Mouse (Mus musculus) hindbrain, embryonic 15.5 days (tissue): ENCODE data around the gene Gm49321. TPM values are rescaled to one million over a fixed set of nuclear protein-coding genes. Genes with fewer than 3 reads are reported as not detected.

ENCODE experiments used
- ATAC-seq: fragments of 200-750 bp; cut with Nextera tagmentation; 2 replicates; pipeline ENCODE4 v1.8.0; 2017; ENCODE audit warnings: low read depth, moderate number of reproducible peaks, moderate TSS enrichment; ENCODE audit not compliant: low FRiP score
- H3K27ac ChIP-seq: fragments of 300-500 bp; sonication (generic); replicated peaks from 2 replicates; pipeline ENCODE4 v1.5.1; 2015; ENCODE audit warnings: mild to moderate bottlenecking, inconsistent platforms
- H3K27me3 ChIP-seq: fragments of 300-500 bp; sonication (generic); 2 replicates; pipeline ENCODE4 v1.6.1; 2015; ENCODE audit warnings: control low read depth, inconsistent platforms
- H3K36me3 ChIP-seq: fragments of 300-500 bp; sonication (generic); 2 replicates; pipeline ENCODE4 v1.6.1; 2015; ENCODE audit warnings: control low read depth, inconsistent platforms
- H3K4me1 ChIP-seq: fragments of 300-500 bp; sonication (generic); replicated peaks from 2 replicates; pipeline ENCODE4 v1.6.1; 2015; ENCODE audit warnings: control low read depth, inconsistent platforms
- H3K4me2 ChIP-seq: fragments of 300-500 bp; sonication (generic); 2 replicates; pipeline ENCODE4 v1.6.1; 2015; ENCODE audit warnings: moderate library complexity, mild to moderate bottlenecking, inconsistent platforms
- H3K4me3 ChIP-seq: fragments of 300-500 bp; sonication (generic); 2 replicates; pipeline ENCODE4 v1.5.1; 2015; ENCODE audit warnings: mild to moderate bottlenecking, inconsistent platforms
- H3K9ac ChIP-seq: fragments of 300-500 bp; sonication (generic); 2 replicates; pipeline ENCODE4 v1.6.1; 2015; ENCODE audit warnings: inconsistent platforms
- H3K9me3 ChIP-seq: fragments of 300-500 bp; sonication (generic); 2 replicates; pipeline ENCODE4 v1.6.1; 2016; ENCODE audit warnings: control low read depth, inconsistent platforms
- WGBS: fragments of 180-500 bp; shearing (Covaris S2); methylation state at CpG from one replicate; pipeline ENCODE4 v1.1.7; 2015; 5-methylcytosine and 5-hydroxymethylcytosine counted together
- polyA plus RNA-seq: library from polyadenylated mRNA; unstranded; fragments of >200 nt; fragmentation: Nextera tagmentation; extraction: Ambion mirVana; gene quantifications from 2 replicates; pipeline ENCODE4 v1.2.1, GENCODE M21; 2015

Gene Gm49321
- polyA plus RNA-seq, 1 experiment from 2014 or later, result 25.4 TPM

DNA sequence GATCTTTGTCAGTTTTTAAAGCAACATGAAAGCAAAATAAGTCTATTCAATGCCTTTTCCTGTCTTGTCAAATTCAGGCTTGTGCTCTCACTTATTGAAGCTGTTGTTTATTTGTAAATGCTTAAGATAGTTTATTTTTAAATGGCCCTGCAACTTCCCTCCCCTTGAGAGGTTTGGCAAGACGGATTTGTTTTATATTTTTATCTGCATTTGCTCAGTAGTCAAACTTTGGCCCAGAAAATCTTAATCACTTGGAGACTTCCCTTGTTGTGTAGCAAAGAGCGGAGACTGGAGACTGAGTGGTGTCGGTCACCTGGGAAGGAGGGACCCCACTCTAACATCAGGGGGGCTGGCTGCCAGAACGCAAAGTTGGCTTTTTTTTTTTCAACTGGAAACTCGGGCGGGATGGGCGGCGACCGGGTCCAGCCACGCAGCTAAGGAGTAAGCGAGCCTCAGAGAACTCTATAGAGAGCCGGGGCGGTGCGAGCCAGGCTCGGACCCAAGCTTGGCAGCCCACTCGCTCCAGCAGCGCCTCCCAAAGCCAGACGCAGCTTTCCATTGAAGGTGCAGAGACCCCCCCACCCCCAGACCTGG, 30.3 kb upstream of the Gm49321 start:
- Histone ChIP-seq H3K27me3 (peaks cover 3% of the 10 kb centered on the region; the same call in 1 of the 2 replicates), H3K4me2 (peak overlapping the region; percentile 77), H3K9me3 (no peaks in the 10 kb centered on the region), H3K9ac (peak overlapping the region; percentile 38), H3K27ac (peak overlapping the region; percentile 99), H3K4me1 (peaks cover 29% of the 10 kb centered on the region), H3K4me3 (peak overlapping the region; percentile 94), H3K36me3 (no peaks in the 10 kb centered on the region)
- peak; percentile 90; the same call in 1 of the 2 replicates for ATAC-seq
- 1% methylated on average over 18 of the region's 18 CpGs for WGBS

DNA sequence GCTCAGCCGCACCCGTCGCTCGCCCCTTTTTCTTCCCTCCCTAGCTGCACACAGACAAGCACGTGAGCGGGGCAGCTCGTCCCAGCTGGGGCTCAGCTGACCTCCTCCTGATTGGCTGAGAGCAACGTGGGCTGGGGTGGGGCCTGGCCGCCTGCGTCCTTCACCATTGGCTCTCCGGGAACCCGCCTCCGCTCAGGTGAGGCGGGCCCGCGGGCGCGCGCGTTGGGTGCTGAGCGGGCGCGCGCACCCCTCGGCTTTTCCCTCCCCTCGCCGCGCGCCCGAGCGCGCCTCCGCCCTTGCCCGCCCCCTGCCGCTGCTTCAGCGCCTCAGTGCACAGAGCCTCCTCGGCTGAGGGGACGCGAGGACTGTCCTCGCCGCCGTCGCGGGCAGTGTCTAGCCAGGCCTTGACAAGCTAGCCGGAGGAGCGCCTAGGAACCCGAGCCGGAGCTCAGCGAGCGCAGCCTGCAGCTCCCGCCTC, 29.7 kb upstream of the Gm49321 start:
- Histone ChIP-seq H3K36me3 (no peaks in the 10 kb centered on the region), H3K9ac (peak overlapping the region; percentile 96), H3K27ac (peak overlapping the region; percentile 99), H3K4me1 (peaks cover 29% of the 10 kb centered on the region), H3K9me3 (no peaks in the 10 kb centered on the region), H3K4me2 (peak overlapping the region; percentile 77), H3K4me3 (peak overlapping the region; percentile 94), H3K27me3 (peaks cover 3% of the 10 kb centered on the region; the same call in 1 of the 2 replicates)
- under 1% methylated on average over 47 of the region's 51 CpGs for WGBS
- peak; percentile 100 for ATAC-seq

DNA sequence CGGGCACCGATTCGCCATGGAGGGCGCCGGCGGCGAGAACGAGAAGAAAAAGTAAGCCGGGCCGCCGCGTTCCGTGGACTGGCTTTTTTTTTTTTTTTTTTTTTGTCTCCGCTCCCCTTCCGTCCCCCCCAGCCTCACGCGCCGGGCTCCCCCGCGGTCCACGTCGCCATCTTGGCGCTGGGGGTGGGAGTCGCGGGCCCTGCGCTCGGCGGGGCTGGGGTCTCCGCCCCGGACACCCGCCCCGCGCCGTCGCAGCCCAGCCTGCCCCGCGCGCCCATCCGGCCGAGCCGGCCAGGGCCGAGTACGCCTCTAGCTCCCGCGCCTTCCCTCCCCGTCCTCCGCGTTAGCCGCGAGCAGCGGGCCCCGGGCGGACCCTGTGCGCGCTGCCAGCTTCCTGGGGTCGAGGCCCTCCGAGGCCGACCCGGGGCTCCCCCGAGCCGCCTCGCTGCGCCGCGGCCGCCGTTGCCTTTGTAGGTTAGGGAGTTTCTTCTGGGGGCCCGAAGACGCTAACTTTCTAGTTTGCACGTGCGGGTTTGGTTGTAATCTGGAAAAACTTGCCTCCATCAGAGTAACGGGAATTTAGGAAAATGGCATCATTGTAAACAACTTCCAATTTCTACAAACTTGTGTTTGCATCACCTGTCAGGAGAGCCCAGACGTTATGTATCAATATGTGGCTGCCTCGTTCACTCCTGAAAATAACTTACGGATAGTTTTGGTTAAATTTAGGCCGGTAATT, 29.0 kb upstream of the Gm49321 start:
- H3K27me3 ChIP-seq, result peaks cover 3% of the 10 kb centered on the region; the same call in 1 of the 2 replicates
- H3K27ac ChIP-seq, result peak overlapping the region; percentile 99
- H3K9me3 ChIP-seq, result no peaks in the 10 kb centered on the region
- peaks cover 29% of the 10 kb centered on the region for H3K4me1 ChIP-seq
- peak; percentile 66 for ATAC-seq
- H3K9ac ChIP-seq, result peak overlapping the region; percentile 96
- WGBS, result under 1% methylated on average over 57 of the region's 76 CpGs
- no peaks in the 10 kb centered on the region for H3K36me3 ChIP-seq
- peak overlapping the region; percentile 94 for H3K4me3 ChIP-seq
- H3K4me2 ChIP-seq, result peak overlapping the region; percentile 77

DNA sequence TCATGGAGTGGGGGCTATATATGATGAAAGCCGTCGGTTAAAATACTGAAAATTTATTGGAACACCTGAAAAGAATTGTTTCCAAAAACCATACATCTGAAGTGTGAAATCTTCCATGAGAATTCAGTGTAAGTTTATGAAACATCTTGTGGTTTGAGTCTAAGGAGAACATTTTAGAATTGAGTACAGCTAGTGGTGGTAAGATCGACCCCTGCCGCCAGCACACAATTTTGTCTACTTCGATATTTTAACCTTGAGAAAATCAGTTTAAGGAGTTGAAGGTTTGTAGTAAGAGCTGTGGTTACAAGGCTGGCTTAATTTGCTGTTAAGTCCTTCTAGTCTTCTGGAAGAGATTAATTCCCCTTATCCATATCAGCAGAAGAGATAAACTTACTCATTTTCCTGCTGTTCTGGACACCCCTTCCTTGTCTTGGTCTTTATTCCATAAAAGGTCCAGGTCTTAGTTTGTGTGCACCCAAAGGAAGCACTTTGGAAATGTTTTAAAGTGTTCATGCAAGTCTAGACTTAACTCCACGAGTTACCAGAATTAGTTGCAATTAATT, 28.4 kb upstream of the Gm49321 start:
- no peak for ATAC-seq
- Histone ChIP-seq H3K27ac (no peak overlapping the region), H3K4me3 (peak overlapping the region; percentile 94), H3K27me3 (peaks cover 3% of the 10 kb centered on the region; the same call in 1 of the 2 replicates), H3K36me3 (no peaks in the 10 kb centered on the region), H3K4me2 (peak overlapping the region; percentile 77), H3K9me3 (no peaks in the 10 kb centered on the region), H3K4me1 (peaks cover 29% of the 10 kb centered on the region), H3K9ac (peak overlapping the region; percentile 96)
- 4% methylated on average over 6 of the region's 6 CpGs for WGBS

DNA sequence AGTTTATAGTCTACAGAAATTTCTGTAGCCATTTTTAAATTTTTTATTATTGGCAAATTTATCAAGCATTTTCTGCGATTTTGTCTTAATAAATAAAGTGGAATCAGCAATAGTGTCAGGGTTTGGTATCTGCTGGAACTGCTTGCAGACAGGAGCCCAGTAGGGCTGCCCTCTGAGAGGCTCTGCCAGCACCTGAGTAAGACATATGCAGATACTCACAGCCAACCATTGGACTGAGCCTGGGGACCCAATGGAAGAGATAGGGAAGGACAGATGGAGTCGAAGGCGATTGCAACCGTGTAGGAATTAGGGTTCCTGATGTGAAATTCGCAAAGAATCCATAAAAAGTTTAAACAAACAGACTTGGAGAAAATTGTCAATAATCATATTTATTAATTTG, 19.0 kb upstream of the Gm49321 start:
- no peak overlapping the region for H3K4me3 ChIP-seq
- H3K9me3 ChIP-seq, result no peaks in the 10 kb centered on the region
- WGBS, result 94% methylated on average over 5 of the region's 5 CpGs
- H3K27ac ChIP-seq, result no peak overlapping the region
- H3K4me2 ChIP-seq, result no peak overlapping the region
- 0 out of 2 replicates have a peak, but pooled peaks cover 6% of the 10 kb centered on the region for H3K4me1 ChIP-seq
- H3K27me3 ChIP-seq, result no peaks in the 10 kb centered on the region
- H3K9ac ChIP-seq, result no peak overlapping the region
- no peaks in the 10 kb centered on the region for H3K36me3 ChIP-seq
- no peak for ATAC-seq

DNA sequence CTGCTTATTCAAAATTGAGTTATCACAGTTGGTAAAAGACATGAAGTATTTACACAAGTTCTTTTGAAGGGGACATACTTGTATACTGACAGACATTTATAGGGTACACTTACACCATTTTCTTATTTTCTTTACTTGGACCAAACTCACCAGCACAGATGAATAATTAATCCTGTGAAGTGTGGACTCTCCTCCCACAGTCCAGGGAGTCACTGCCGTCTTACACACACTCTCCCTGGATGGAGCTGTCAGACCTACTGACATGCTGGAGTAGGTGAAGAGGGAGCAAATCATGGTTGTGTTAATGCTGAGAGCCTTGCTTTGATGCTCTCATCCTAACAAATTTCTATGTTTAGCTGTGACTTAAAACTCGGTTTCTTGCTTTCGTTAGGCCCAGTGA, 7.2 kb upstream of the Gm49321 start:
- no peaks in the 10 kb centered on the region for H3K27me3 ChIP-seq
- H3K9ac ChIP-seq, result no peak overlapping the region
- no peak overlapping the region for H3K27ac ChIP-seq
- no peaks in the 10 kb centered on the region for H3K9me3 ChIP-seq
- 84% methylated on average over 3 of the region's 3 CpGs for WGBS
- ATAC-seq, result no peak
- no peaks in the 10 kb centered on the region for H3K4me1 ChIP-seq
- peaks cover 54% of the 10 kb centered on the region for H3K36me3 ChIP-seq
- no peak overlapping the region for H3K4me2 ChIP-seq
- H3K4me3 ChIP-seq, result no peak overlapping the region

DNA sequence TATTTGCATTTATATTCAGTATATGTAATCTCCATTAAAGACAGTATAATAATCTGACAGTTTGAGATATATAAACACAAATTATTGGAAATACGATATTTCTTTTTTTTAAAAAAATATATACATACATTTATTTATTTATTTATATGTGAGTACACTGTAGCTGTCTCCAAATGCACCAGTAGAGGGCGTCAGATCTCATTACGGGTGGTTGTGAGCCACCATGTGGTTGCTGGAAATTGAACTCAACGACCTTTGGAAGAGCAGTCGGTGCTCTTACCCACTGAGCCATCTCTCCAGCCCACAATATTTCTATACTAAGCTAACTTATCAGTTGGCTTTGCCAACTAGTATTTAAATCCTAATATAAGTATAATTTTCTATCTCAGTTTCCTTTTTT, 6.2 kb upstream of the Gm49321 start:
- Histone ChIP-seq H3K27ac (no peak overlapping the region), H3K4me3 (no peak overlapping the region), H3K4me1 (no peaks in the 10 kb centered on the region), H3K9me3 (no peaks in the 10 kb centered on the region), H3K4me2 (no peak overlapping the region), H3K9ac (no peak overlapping the region), H3K36me3 (peaks cover 59% of the 10 kb centered on the region), H3K27me3 (no peaks in the 10 kb centered on the region)
- ATAC-seq, result no peak
- 61% methylated on average over 5 of the region's 5 CpGs for whole genome bisulfite sequencing

DNA sequence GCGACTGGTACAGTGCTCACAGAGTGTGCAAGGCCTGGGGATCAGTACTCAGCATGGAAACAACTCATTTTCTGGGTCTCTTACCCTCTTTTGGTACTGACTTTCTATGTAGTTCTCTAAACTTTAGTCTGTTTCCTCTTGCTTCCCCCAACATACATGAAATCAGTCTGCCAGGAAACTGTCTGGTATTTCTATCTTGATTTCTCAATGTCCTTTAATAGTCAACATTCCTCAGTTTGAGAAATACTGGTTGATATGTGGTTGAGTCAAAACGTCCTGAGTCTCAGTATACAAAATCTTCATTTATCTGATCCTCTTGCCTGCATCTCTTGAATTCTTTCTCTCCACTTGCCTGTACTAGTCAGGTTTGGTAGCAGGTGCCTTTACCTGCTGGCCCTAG, 2.9 kb upstream of the Gm49321 start:
- Histone ChIP-seq H3K9ac (no peak overlapping the region), H3K4me2 (no peak overlapping the region), H3K9me3 (no peaks in the 10 kb centered on the region), H3K4me1 (no peaks in the 10 kb centered on the region), H3K27me3 (no peaks in the 10 kb centered on the region), H3K36me3 (peaks cover 65% of the 10 kb centered on the region), H3K4me3 (no peak overlapping the region), H3K27ac (no peak overlapping the region)
- no peak for ATAC-seq
- WGBS, result 84% methylated on average over 2 of the region's 2 CpGs

DNA sequence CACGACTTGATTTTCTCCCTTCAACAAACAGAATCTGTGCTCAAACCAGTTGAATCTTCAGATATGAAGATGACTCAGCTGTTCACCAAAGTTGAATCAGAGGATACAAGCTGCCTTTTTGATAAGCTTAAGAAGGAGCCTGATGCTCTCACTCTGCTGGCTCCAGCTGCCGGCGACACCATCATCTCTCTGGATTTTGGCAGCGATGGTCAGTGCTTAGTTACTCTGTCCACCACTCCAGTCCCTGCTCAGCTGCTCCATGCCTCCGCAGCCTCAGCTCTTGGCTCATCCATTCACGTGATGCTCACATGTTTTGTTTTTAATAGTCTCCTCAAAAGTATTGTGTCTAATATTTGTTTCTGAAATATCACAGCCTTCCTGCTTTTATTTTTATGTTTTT, 2.1 kb downstream of the Gm49321 start:
- 95% methylated on average over 6 of the region's 6 CpGs for WGBS
- no peak for ATAC-seq
- peaks cover 66% of the 10 kb centered on the region for H3K36me3 ChIP-seq

DNA sequence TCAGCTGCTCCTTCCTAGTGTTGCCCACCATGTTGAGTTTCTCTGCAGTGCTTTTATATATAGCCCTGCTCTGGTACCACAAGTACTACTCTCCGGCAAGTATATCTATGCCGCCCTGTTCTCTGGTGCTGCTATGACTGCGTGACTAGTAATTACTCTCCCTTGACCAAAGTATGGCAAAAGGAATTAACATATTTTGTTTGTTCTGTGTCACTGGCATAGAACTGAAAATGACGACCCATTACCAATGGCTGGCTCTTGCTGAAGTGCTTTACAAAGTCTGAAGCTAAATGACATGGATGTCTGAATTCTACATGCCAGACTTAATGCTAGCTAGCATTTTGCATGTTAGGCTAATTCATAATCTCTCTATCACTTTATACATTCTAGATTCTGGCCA, 11.0 kb downstream of the Gm49321 start:
- Histone ChIP-seq H3K36me3 (peaks cover 18% of the 10 kb centered on the region), H3K4me2 (no peak overlapping the region)
- 90% methylated on average over 4 of the region's 4 CpGs for WGBS

More for the DNA sequence above, 2.1 kb downstream of the Gm49321 start:
- Histone ChIP-seq H3K4me1 (no peaks in the 10 kb centered on the region), H3K9ac (no peak overlapping the region), H3K4me2 (no peak overlapping the region), H3K27ac (no peak overlapping the region), H3K4me3 (no peak overlapping the region), H3K27me3 (no peaks in the 10 kb centered on the region), H3K9me3 (no peaks in the 10 kb centered on the region)

DNA sequence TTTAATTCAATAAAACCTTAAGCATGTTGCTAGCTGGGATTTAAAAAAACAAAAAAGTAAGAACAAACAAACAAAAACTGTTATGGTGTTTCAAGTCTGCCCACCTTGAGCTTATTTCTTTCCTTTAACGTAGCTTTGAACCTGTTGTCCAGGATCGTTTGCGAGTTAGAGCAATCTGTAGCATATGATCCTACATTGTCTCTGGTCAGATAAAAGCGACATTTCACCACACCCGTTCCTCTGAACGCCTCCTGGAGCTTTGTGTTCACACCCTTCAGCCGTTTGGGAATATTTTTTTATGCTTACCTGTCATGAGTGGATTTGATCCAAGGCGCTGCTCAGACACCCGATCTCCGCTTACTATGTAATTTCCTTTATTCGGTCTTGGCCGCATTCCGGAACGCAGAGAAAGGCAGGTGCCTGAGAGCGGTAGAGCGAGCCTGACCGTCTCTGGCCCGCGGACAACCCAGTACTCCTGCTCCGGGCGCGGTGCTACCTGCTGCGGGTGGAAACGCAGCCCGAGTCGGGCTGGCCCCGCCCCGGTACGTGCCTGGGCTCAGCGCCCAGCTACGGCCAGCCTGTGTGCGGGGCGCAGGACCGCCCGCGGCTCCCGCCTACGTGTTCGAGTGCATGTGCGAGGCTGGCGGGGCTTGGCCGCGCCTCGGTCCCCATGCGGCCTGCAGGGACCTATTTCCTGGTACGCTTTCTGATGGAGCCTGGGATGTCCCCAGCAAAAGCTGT, 12.0 kb downstream of the Gm49321 start:
- Histone ChIP-seq H3K9me3 (no peaks in the 10 kb centered on the region), H3K4me3 (peak overlapping the region; percentile 44), H3K4me1 (peaks cover 23% of the 10 kb centered on the region), H3K4me2 (peak overlapping the region; percentile 79), H3K36me3 (peaks cover 9% of the 10 kb centered on the region), H3K27me3 (no peaks in the 10 kb centered on the region), H3K9ac (peak overlapping the region; percentile 59), H3K27ac (peak overlapping the region; percentile 1; the same call in 1 of the 2 replicates)
- peak; percentile 90 for ATAC-seq
- 4% methylated on average over 46 of the region's 46 CpGs for WGBS

More for the DNA sequence above, 11.0 kb downstream of the Gm49321 start:
- Histone ChIP-seq H3K27me3 (no peaks in the 10 kb centered on the region), H3K4me3 (no peak overlapping the region), H3K9ac (no peak overlapping the region), H3K4me1 (peaks cover 22% of the 10 kb centered on the region), H3K27ac (no peak overlapping the region), H3K9me3 (no peaks in the 10 kb centered on the region)
- ATAC-seq, result no peak
